24 mouse cellular contexts compared by ENCODE assay signal in genomic region chr1:178209966-178210365, GRCm38 (mm10). TPM values are rescaled to one million over a fixed set of nuclear protein-coding genes. Genes with fewer than 3 reads are reported as not detected.
DNase-seq lines count a peak whose midpoint lies in the region; ATAC-seq and TF ChIP-seq lines count a peak whose summit lies in the region.
"Had no signal": no experiment of that assay in that cellular context is flagged by ENCODE, and none has a peak within 500 bp of the region (broad histone marks: within the 10 kb centered on the region; RNA-seq: fewer than 3 reads in every experiment).

No protein-coding gene starts in this region.

- no peak for ATAC-seq in heart, embryonic 12.5 days (ENCODE audit: insufficient number of reproducible peaks, low FRiP score)
- ATAC-seq in lung, embryonic 15.5 days (ENCODE audit: borderline replicate concordance, extremely low read depth, low FRiP score, low TSS enrichment): peak; percentile 84; the same call in 1 of the 2 replicates
- ATAC-seq: forebrain, postnatal 0 days; inflammation-experienced regulatory T-cells, adult 6 months; liver, postnatal 0 days; midbrain, embryonic 15.5 days had no signal

- no peak overlapping the region for H3K4me2 ChIP-seq in heart, embryonic 12.5 days
- H3K4me2 ChIP-seq in lung, embryonic 15.5 days: no peak overlapping the region
- H3K4me2 ChIP-seq: hindbrain, embryonic 14.5 days; limb, embryonic 12.5 days; liver, embryonic 11.5 days; midbrain, embryonic 15.5 days; neural tube, embryonic 13.5 days had no signal

- no peaks in the 10 kb centered on the region for H3K27me3 ChIP-seq in heart, embryonic 12.5 days (replicated peaks)
- no peaks in the 10 kb centered on the region for H3K27me3 ChIP-seq in lung, embryonic 15.5 days
- H3K27me3 ChIP-seq in thymus, adult 2 months (ENCODE audit: control insufficient read depth, insufficient read depth, low read length): no peaks in the 10 kb centered on the region
- H3K27me3 ChIP-seq: limb, embryonic 12.5 days; midbrain, embryonic 15.5 days; neural tube, embryonic 13.5 days had no signal

- TF ChIP-seq POLR2A in thymus, adult 2 months (IDR thresholded peaks at IDR 0.05; ENCODE audit: control insufficient read depth, extremely low read depth, insufficient read depth, low read length, poor library complexity): no peak

- H3K4me3 ChIP-seq in heart, embryonic 12.5 days: no peak overlapping the region
- H3K4me3 ChIP-seq in lung, embryonic 15.5 days: no peak overlapping the region
- no peak overlapping the region for H3K4me3 ChIP-seq in thymus, adult 2 months (ENCODE audit: control insufficient read depth, insufficient read depth, low read length)
- H3K4me3 ChIP-seq: forebrain, embryonic 10.5 days; limb, embryonic 12.5 days; midbrain, embryonic 15.5 days; myocyte; neural tube, embryonic 13.5 days had no signal

- H3K9me3 ChIP-seq in heart, embryonic 12.5 days (replicated peaks): no peaks in the 10 kb centered on the region
- no peaks in the 10 kb centered on the region for H3K9me3 ChIP-seq in lung, embryonic 15.5 days
- H3K9me3 ChIP-seq: forebrain, embryonic 10.5 days; limb, embryonic 12.5 days; midbrain, embryonic 15.5 days; neural tube, embryonic 13.5 days had no signal

- H3K4me1 ChIP-seq in heart, embryonic 12.5 days (replicated peaks): peaks cover 23% of the 10 kb centered on the region
- H3K4me1 ChIP-seq in lung, embryonic 15.5 days: 0 out of 2 replicates have a peak, but pooled peaks cover 8% of the 10 kb centered on the region
- H3K4me1 ChIP-seq in thymus, adult 2 months (replicated peaks; ENCODE audit: control insufficient read depth, insufficient read depth, low read length): no peaks in the 10 kb centered on the region
- H3K4me1 ChIP-seq: forebrain, embryonic 10.5 days; limb, embryonic 12.5 days; midbrain, embryonic 15.5 days; neural tube, embryonic 13.5 days had no signal

- peak overlapping the region; percentile 49; the same call in 1 of the 2 replicates for H3K27ac ChIP-seq in heart, embryonic 12.5 days (ENCODE audit: poor library complexity, severe bottlenecking)
- H3K27ac ChIP-seq in lung, embryonic 15.5 days: peak overlapping the region; percentile 63
- no peak overlapping the region for H3K27ac ChIP-seq in thymus, adult 2 months (ENCODE audit: control insufficient read depth, insufficient read depth, low read length)
- H3K27ac ChIP-seq: forebrain, embryonic 10.5 days; hindbrain, embryonic 14.5 days; limb, embryonic 12.5 days; midbrain, embryonic 15.5 days; neural tube, embryonic 13.5 days had no signal

- no peak for TF ChIP-seq CTCF in thymus, adult 2 months (IDR thresholded peaks at IDR 0.05; ENCODE audit: borderline replicate concordance, control insufficient read depth, extremely low read depth, insufficient read depth, low read length, poor library complexity)

- H3K36me3 ChIP-seq in heart, embryonic 12.5 days: no peaks in the 10 kb centered on the region
- no peaks in the 10 kb centered on the region for H3K36me3 ChIP-seq in lung, embryonic 15.5 days
- H3K36me3 ChIP-seq in thymus, adult 2 months (ENCODE audit: control insufficient read depth, insufficient read depth, low read length): no peaks in the 10 kb centered on the region
- H3K36me3 ChIP-seq: limb, embryonic 12.5 days; midbrain, embryonic 15.5 days; neural tube, embryonic 13.5 days had no signal

- H3K9ac ChIP-seq in heart, embryonic 12.5 days: no peak overlapping the region
- no peak overlapping the region for H3K9ac ChIP-seq in lung, embryonic 15.5 days
- H3K9ac ChIP-seq: forebrain, postnatal 0 days; hindbrain, embryonic 14.5 days; limb, embryonic 12.5 days; liver, postnatal 0 days; midbrain, embryonic 15.5 days; neural tube, embryonic 13.5 days had no signal

- DNase-seq in heart, adult 8-10 months (ENCODE audit: low spot score): no peak
- peak; percentile 6 for DNase-seq in 416B (ENCODE audit: low read depth)
- peak; percentile 86 for DNase-seq in lung, postnatal 36 days
- no peak for DNase-seq in thymus, adult 2 months
- DNase-seq in thymus, postnatal 10 days (ENCODE audit: low spot score in 2 of 2): no peak
- DNase-seq: cerebellum, adult 11 months; cerebellum, adult 9-11 months; forebrain, postnatal 0 days; heart, postnatal 4 days; kidney, adult 18-20 months; kidney, postnatal 4 days; liver, postnatal 0 days; retina, postnatal 1 day; right cerebral cortex, postnatal 25 days had no signal

RNA-seq across cellular contexts. Expression of gene Desi2, which starts 22.7 kb away (rescaled TPM):
- polyA plus RNA-seq in heart, embryonic 12.5 days (2016; fragmentation: Nextera tagmentation; extraction: Ambion mirVana): 29.9 and 30.0 TPM in 2 replicates
- 10 to 100 TPM; 13.4 to 17.3 (median 16.6) TPM for total RNA-seq in heart, adult 8-10 months (2022)
- polyA plus RNA-seq in lung, embryonic 15.5 days (2015; fragmentation: Nextera tagmentation; extraction: Ambion mirVana): 20.7 and 22.8 TPM in 2 replicates
- 14.8 and 15.7 TPM in 2 replicates for polyA plus RNA-seq in thymus, adult 2 months (2012; rRNA removed)

Comparison
In these comparisons a context has a peak if more than half of its experiments do, and no peak if none do; other contexts are left out.
1. DNase-seq: peak in 416B (single experiment) and lung, postnatal 36 days (single experiment); none in heart, adult 8-10 months (single experiment), thymus, adult 2 months (single experiment) and thymus, postnatal 10 days (0 of 2).